Mouse (Mus musculus): ENCODE data around the gene Crhbp. TPM values are rescaled to one million over a fixed set of nuclear protein-coding genes. Genes with fewer than 3 reads are reported as not detected.

Gene Crhbp
- polyA plus RNA-seq, 1 experiment: 0.02 TPM

DNA sequence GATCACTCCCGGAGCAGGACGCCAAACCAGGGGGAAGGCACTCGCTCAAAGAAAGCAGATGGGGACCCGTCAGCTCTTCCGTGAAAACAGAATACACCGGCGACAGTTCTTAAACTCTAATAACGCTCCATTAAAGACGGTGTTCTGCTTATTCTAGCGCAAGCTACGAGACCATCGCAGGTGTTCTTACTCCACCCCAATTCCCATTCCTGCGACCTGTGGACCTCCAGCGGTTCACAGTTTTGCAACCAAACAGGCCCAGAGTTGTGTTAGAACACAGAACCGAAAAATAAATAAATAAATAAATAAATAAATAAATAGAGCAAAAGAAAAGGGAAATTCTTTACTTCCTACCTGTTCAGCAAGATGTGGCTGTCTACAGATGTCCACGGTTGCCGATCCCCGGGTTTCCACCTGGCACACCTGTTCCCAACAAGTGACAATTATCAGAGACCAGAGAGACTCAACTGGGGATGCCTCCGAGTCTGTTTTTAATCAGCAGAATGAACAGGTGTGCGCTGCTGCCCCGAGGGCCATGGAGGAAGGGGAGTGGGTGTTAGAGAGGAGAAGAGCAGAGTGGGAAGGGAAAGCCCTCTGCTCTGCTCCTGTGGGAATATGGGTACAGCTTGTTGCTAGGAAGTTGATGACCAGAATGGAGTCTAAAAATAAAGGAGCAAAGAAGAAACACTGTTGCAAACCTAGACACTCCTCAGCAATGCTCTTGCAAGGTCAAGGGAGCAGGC lies 34.1 kb upstream of the Crhbp start, which contains the start of gene S100z:
Gene S100z, minus strand, starts transcription at position 51 of the 743 bp plus-strand sequence.
- H3ac ChIP-seq (ENCODE audit: control insufficient read depth, insufficient read length, low read depth): no peak within 1 kb of the TSS
- no peaks in the 10 kb centered on the region for H3K79me2 ChIP-seq (ENCODE audit: control insufficient read depth, insufficient read depth)
- no peak within 1 kb of the TSS for H3K4me3 ChIP-seq (ENCODE audit: insufficient read depth, poor library complexity, severe bottlenecking)
- H3K36me3 ChIP-seq (ENCODE audit: control insufficient read depth, insufficient read depth): no peaks in the 10 kb centered on the region
- TF ChIP-seq CTCF (IDR thresholded peaks at IDR 0.05; ENCODE audit: control insufficient read depth, insufficient read depth, insufficient read length): no peak
- TF ChIP-seq MYOG (IDR thresholded peaks at IDR 0.05; ENCODE audit: control insufficient read depth, extremely low read depth, insufficient read length): no peak
- no peak for TF ChIP-seq MYOD1 (IDR thresholded peaks at IDR 0.05; ENCODE audit: control insufficient read depth, insufficient read length, low read depth)
- no peak for TF ChIP-seq USF1 (IDR thresholded peaks at IDR 0.05; ENCODE audit: low read depth)
- H3K79me3 ChIP-seq (ENCODE audit: low read depth): no peaks in the 10 kb centered on the region
- H3K27me3 ChIP-seq (ENCODE audit: control insufficient read depth, insufficient read depth, insufficient read length): peaks cover 5% of the 10 kb centered on the region

DNA sequence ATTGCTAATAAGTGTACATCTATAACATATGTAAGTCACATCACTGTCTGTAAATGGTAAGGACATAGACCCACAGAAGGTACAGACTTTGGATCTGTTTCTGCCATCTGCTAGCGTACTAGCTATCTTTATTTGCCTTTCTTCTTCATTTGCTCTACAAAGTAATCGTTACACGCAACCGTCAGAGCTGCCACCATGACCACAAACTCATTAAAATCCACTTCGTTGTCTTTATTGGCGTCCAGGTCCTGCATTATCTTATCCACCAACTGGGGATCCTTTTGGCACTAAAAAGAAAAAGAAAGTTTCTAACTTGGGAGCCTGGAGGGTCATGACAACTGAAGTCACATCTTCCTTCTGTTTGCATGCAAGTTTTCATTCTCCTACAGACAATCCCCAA lies 32.4 kb upstream of the Crhbp start:
- peaks cover 5% of the 10 kb centered on the region for H3K27me3 ChIP-seq (ENCODE audit: control insufficient read depth, insufficient read depth, insufficient read length)
- TF ChIP-seq MYOD1 (IDR thresholded peaks at IDR 0.05; ENCODE audit: control insufficient read depth, insufficient read length, low read depth) (no peak), MAX (IDR thresholded peaks at IDR 0.05) (no peak), CTCF (IDR thresholded peaks at IDR 0.05; ENCODE audit: control insufficient read depth, insufficient read depth, insufficient read length) (no peak), MYOG (IDR thresholded peaks at IDR 0.05; ENCODE audit: control insufficient read depth, extremely low read depth, insufficient read length) (no peak), FOSL1 (IDR thresholded peaks at IDR 0.05; ENCODE audit: insufficient read depth, low read length, poor library complexity, severe bottlenecking) (no peak), CEBPB (IDR thresholded peaks at IDR 0.05; ENCODE audit: low read depth) (no peak), USF1 (IDR thresholded peaks at IDR 0.05; ENCODE audit: low read depth) (no peak)

DNA sequence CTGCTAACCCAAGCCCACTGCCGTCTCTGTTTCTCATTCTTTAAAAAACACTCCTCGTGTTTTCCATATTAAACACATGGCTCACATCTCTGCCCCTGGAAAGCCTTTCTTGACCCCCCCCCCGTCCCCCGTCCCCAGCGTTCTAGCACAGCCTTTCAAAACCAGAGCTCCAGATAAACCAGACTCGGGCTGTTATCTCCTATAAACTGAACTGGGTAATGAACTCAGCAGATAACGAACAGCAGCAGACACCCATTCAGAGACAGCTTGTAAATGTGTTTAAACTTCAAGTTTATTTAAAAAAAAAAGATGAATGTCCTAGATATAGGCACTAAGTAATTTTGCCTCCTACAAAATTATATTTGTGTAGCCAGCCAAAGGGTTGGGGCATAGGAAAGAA lies 30.4 kb upstream of the Crhbp start:
- no peaks in the 10 kb centered on the region for H3K36me3 ChIP-seq (ENCODE audit: control insufficient read depth, insufficient read depth)
- peaks cover 5% of the 10 kb centered on the region for H3K27me3 ChIP-seq (ENCODE audit: control insufficient read depth, insufficient read depth, insufficient read length)
- no peak overlapping the region for H3ac ChIP-seq (ENCODE audit: control insufficient read depth, insufficient read length, low read depth)
- no peak for TF ChIP-seq CTCF (IDR thresholded peaks at IDR 0.05; ENCODE audit: control insufficient read depth, insufficient read depth, insufficient read length)
- no peak for TF ChIP-seq MYOG (IDR thresholded peaks at IDR 0.05; ENCODE audit: control insufficient read depth, extremely low read depth, insufficient read length)
- no peak for TF ChIP-seq USF1 (IDR thresholded peaks at IDR 0.05; ENCODE audit: low read depth)
- no peak for TF ChIP-seq FOSL1 (IDR thresholded peaks at IDR 0.05; ENCODE audit: insufficient read depth, low read length, poor library complexity, severe bottlenecking)
- no peak for TF ChIP-seq MAX (IDR thresholded peaks at IDR 0.05)
- TF ChIP-seq CEBPB (IDR thresholded peaks at IDR 0.05; ENCODE audit: low read depth): no peak
- TF ChIP-seq MYOD1 (IDR thresholded peaks at IDR 0.05; ENCODE audit: control insufficient read depth, insufficient read length, low read depth): no peak
- H3K79me3 ChIP-seq (ENCODE audit: low read depth): no peaks in the 10 kb centered on the region
- H3K79me2 ChIP-seq (ENCODE audit: control insufficient read depth, insufficient read depth): no peaks in the 10 kb centered on the region
- H3K4me3 ChIP-seq (ENCODE audit: insufficient read depth, poor library complexity, severe bottlenecking): no peak overlapping the region

More for the DNA sequence above, 32.4 kb upstream of the Crhbp start:
- Histone ChIP-seq H3K4me3 (ENCODE audit: insufficient read depth, poor library complexity, severe bottlenecking) (no peak overlapping the region), H3K79me3 (ENCODE audit: low read depth) (no peaks in the 10 kb centered on the region), H3K36me3 (ENCODE audit: control insufficient read depth, insufficient read depth) (no peaks in the 10 kb centered on the region), H3K79me2 (ENCODE audit: control insufficient read depth, insufficient read depth) (no peaks in the 10 kb centered on the region), H3ac (ENCODE audit: control insufficient read depth, insufficient read length, low read depth) (no peak overlapping the region)

DNA sequence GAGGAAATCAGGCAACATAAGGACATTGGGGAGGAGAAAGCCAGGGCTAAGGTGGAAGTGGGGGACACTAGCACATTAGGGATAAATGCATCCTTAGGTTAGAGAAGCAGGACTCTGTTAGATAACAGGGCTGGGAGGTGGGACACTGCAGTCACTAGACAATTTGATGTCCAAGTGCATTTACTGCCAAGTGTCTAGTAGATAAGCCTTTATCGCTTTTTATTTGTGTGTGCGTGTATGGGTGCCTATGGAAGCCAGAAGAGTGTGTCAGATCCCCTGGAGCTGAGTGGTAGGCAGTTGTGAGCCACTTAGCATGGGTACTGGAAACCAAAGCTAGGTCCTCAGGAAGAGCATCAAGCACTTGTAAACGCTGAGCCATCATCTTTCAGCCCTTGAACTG lies 29.6 kb upstream of the Crhbp start:
- TF ChIP-seq MAX (IDR thresholded peaks at IDR 0.05) (no peak), MYOG (IDR thresholded peaks at IDR 0.05; ENCODE audit: control insufficient read depth, extremely low read depth, insufficient read length) (no peak), USF1 (IDR thresholded peaks at IDR 0.05; ENCODE audit: low read depth) (no peak), MYOD1 (IDR thresholded peaks at IDR 0.05; ENCODE audit: control insufficient read depth, insufficient read length, low read depth) (no peak), FOSL1 (IDR thresholded peaks at IDR 0.05; ENCODE audit: insufficient read depth, low read length, poor library complexity, severe bottlenecking) (no peak), CEBPB (IDR thresholded peaks at IDR 0.05; ENCODE audit: low read depth) (no peak), CTCF (IDR thresholded peaks at IDR 0.05; ENCODE audit: control insufficient read depth, insufficient read depth, insufficient read length) (no peak)

DNA sequence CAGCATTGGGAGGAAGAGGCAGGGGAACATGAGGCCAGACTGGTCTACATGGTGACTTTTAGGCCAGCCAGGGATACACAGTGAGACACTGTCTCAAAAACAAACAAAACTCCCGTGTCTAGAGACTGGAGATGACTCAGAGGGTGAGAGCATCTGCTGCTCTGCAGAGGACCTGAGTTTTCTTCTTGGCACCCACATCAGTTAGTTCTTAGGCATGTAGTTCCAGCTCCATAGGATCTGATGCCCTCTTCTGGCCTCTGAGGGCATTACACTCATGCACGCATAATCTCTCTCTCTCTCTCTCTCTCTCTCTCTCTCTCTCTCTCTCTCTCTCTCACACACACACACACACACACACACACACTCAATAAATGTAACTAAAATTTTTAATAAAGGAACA lies 26.2 kb upstream of the Crhbp start:
- Histone ChIP-seq H3K27me3 (ENCODE audit: control insufficient read depth, insufficient read depth, insufficient read length) (no peaks in the 10 kb centered on the region), H3K36me3 (ENCODE audit: control insufficient read depth, insufficient read depth) (no peaks in the 10 kb centered on the region), H3K4me3 (ENCODE audit: insufficient read depth, poor library complexity, severe bottlenecking) (no peak overlapping the region), H3K79me3 (ENCODE audit: low read depth) (no peaks in the 10 kb centered on the region), H3K79me2 (ENCODE audit: control insufficient read depth, insufficient read depth) (no peaks in the 10 kb centered on the region), H3ac (ENCODE audit: control insufficient read depth, insufficient read length, low read depth) (no peak overlapping the region)
- TF ChIP-seq FOSL1 (IDR thresholded peaks at IDR 0.05; ENCODE audit: insufficient read depth, low read length, poor library complexity, severe bottlenecking) (no peak), MYOG (IDR thresholded peaks at IDR 0.05; ENCODE audit: control insufficient read depth, extremely low read depth, insufficient read length) (no peak), MYOD1 (IDR thresholded peaks at IDR 0.05; ENCODE audit: control insufficient read depth, insufficient read length, low read depth) (no peak), USF1 (IDR thresholded peaks at IDR 0.05; ENCODE audit: low read depth) (no peak), CTCF (IDR thresholded peaks at IDR 0.05; ENCODE audit: control insufficient read depth, insufficient read depth, insufficient read length) (no peak), MAX (IDR thresholded peaks at IDR 0.05) (no peak), CEBPB (IDR thresholded peaks at IDR 0.05; ENCODE audit: low read depth) (no peak)

More for the DNA sequence above, 29.6 kb upstream of the Crhbp start:
- H3K79me3 ChIP-seq (ENCODE audit: low read depth): no peaks in the 10 kb centered on the region
- H3K79me2 ChIP-seq (ENCODE audit: control insufficient read depth, insufficient read depth): no peaks in the 10 kb centered on the region
- no peak overlapping the region for H3K4me3 ChIP-seq (ENCODE audit: insufficient read depth, poor library complexity, severe bottlenecking)
- H3K36me3 ChIP-seq (ENCODE audit: control insufficient read depth, insufficient read depth): no peaks in the 10 kb centered on the region
- H3K27me3 ChIP-seq (ENCODE audit: control insufficient read depth, insufficient read depth, insufficient read length): peaks cover 5% of the 10 kb centered on the region
- no peak overlapping the region for H3ac ChIP-seq (ENCODE audit: control insufficient read depth, insufficient read length, low read depth)
